Mouse (Mus musculus) liver, postnatal 0 days (tissue): ENCODE measurements around the gene Tmem40.

Source experiments
- CTCF ChIP-seq: sonication (generic); IDR thresholded peaks from 2 replicates; pipeline ENCODE4 v1.5.1; 2016; ENCODE audit warnings: antibody characterized with exemption, low read depth
- EP300 ChIP-seq: IDR thresholded peaks from 2 replicates; pipeline ENCODE4 v1.6.1; 2016; ENCODE audit warnings: antibody characterized with exemption, low read depth, mild to moderate bottlenecking

DNA sequence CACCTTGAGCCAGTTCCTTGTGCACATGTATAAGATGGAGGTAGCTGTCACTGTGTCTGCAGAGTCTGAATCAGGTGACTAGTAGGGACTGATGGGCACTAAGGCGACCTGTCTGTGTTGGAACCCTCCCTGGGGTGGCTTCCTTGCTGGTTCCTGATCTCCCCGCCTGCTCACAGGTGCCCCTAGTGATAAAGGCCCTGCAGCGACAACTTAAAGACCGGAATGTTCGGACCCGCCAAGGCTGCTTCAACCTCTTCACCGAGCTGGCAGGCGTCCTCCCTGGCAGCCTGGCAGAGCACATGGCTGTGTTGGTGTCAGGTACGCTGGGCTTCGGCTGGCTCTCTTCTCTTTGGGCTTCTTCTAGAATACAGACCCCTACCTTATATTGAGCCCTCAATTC, 28.8 kb upstream of the Tmem40 start:
- TF ChIP-seq CTCF (no peak), EP300 (no peak)
